14 mouse cellular contexts compared by ENCODE assay signal in the genomic region with DNA sequence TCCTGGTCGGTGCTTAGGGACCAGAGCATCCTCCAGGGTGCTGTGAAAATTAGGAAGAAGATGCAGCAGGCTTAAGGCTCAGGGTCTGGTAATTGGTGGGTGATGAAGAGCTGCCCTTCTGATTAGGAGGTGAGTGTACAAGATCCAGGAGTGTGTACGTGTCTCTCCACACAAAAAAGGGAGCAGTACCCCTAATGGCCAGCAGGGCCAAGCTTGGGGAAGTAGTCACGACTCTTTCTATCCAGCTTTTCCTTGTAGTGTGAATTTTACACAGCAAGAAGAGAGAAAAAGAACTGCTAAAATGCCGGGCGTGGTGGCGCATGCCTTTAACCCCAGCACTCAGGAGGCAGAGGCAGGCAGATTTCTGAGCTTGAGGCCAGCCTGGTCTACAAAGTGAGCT.
DNase-seq lines count a peak whose midpoint lies in the region; ATAC-seq and TF ChIP-seq lines count a peak whose summit lies in the region.
"Had no signal": no experiment of that assay in that cellular context is flagged by ENCODE, and none has a peak within 500 bp of the region (broad histone marks: within the 10 kb centered on the region; RNA-seq: fewer than 3 reads in every experiment).

No protein-coding gene starts in this region.

- H3K4me1 ChIP-seq in thymus, adult 2 months (replicated peaks; ENCODE audit: control insufficient read depth, insufficient read depth, low read length) = no peaks in the 10 kb centered on the region; the same call in 1 of the 2 replicates
- H3K4me1 ChIP-seq in stomach, postnatal 0 days (replicated peaks; ENCODE audit: control insufficient read depth, insufficient read depth) = no peaks in the 10 kb centered on the region

- H3K9me3 ChIP-seq in stomach, postnatal 0 days (ENCODE audit: control insufficient read depth, low read length) = no peaks in the 10 kb centered on the region
- H3K9me3 ChIP-seq: limb, embryonic 15.5 days had no signal

- H3K27me3 ChIP-seq in thymus, adult 2 months (ENCODE audit: control insufficient read depth, insufficient read depth, low read length) = no peaks in the 10 kb centered on the region
- H3K27me3 ChIP-seq in stomach, postnatal 0 days (ENCODE audit: control insufficient read depth, insufficient read depth, low read length) = no peaks in the 10 kb centered on the region
- H3K27me3 ChIP-seq: limb, embryonic 15.5 days had no signal

- peak; percentile 24 for DNase-seq in embryo, embryonic 10 days (ENCODE audit: low spot score)
- no peak for DNase-seq in embryo, embryonic 10.5 days (ENCODE audit: low spot score)
- no peak for DNase-seq in layer of hippocampus, adult 2 months (ENCODE audit: low spot score in 2 of 2)
- no peak for DNase-seq in layer of hippocampus, adult 9-10 months (ENCODE audit: low spot score)
- peak; percentile 42 for DNase-seq in thymus, postnatal 4 days
- DNase-seq in thymus, adult 2 months = no peak
- DNase-seq in stomach, postnatal 0 days (ENCODE audit: low spot score) = no peak
- no peak for DNase-seq in spleen, postnatal 36 days (ENCODE audit: low spot score in 2 of 2)
- DNase-seq: adrenal gland, postnatal 36 days; cerebellum, adult 8-10 months; heart, postnatal 4 days; kidney, adult 8-10 months; thymus, postnatal 14 days had no signal

- H3K4me2 ChIP-seq in stomach, postnatal 0 days (replicated peaks; ENCODE audit: low read depth) = no peak overlapping the region
- H3K4me2 ChIP-seq: limb, embryonic 15.5 days had no signal

- TF ChIP-seq EP300 in stomach, postnatal 0 days (optimal IDR thresholded peaks at IDR 0.05) = no peak

- WGBS in thymus, adult 2 months = 78% methylated on average over 6 of the region's 6 CpGs
- 86% methylated on average over 6 of the region's 6 CpGs for WGBS in stomach, postnatal 0 days

- H3K36me3 ChIP-seq in thymus, adult 2 months (ENCODE audit: control insufficient read depth, insufficient read depth, low read length) = no peaks in the 10 kb centered on the region
- no peaks in the 10 kb centered on the region for H3K36me3 ChIP-seq in stomach, postnatal 0 days (ENCODE audit: control insufficient read depth, insufficient read depth, low read length)
- H3K36me3 ChIP-seq: limb, embryonic 15.5 days had no signal

- TF ChIP-seq CTCF in layer of hippocampus, adult 2 months (conservative IDR thresholded peaks at IDR 0.05) = peak; percentile 64
- no peak for TF ChIP-seq CTCF in thymus, adult 2 months (IDR thresholded peaks at IDR 0.05; ENCODE audit: borderline replicate concordance, control insufficient read depth, extremely low read depth, insufficient read depth, low read length, poor library complexity)
- peak; percentile 54 for TF ChIP-seq CTCF in stomach, postnatal 0 days (IDR thresholded peaks at IDR 0.05; ENCODE audit: low read depth)

- no peak overlapping the region for H3K27ac ChIP-seq in layer of hippocampus, adult 2 months
- no peak overlapping the region for H3K27ac ChIP-seq in thymus, adult 2 months (ENCODE audit: control insufficient read depth, insufficient read depth, low read length)
- no peak overlapping the region for H3K27ac ChIP-seq in stomach, postnatal 0 days (replicated peaks)
- H3K27ac ChIP-seq: limb, embryonic 15.5 days had no signal

- no peak for TF ChIP-seq POLR2A in thymus, adult 2 months (IDR thresholded peaks at IDR 0.05; ENCODE audit: control insufficient read depth, extremely low read depth, insufficient read depth, low read length, poor library complexity)

- ATAC-seq in stomach, postnatal 0 days (ENCODE audit: low FRiP score, low TSS enrichment) = no peak

- H3K4me3 ChIP-seq in layer of hippocampus, adult 2 months = no peak overlapping the region
- H3K4me3 ChIP-seq in thymus, adult 2 months (ENCODE audit: control insufficient read depth, insufficient read depth, low read length) = no peak overlapping the region
- no peak overlapping the region for H3K4me3 ChIP-seq in stomach, postnatal 0 days (ENCODE audit: low read depth, low read length)
- H3K4me3 ChIP-seq: limb, embryonic 15.5 days had no signal

- no peak overlapping the region for H3K9ac ChIP-seq in stomach, postnatal 0 days (ENCODE audit: low read length)
- H3K9ac ChIP-seq: limb, embryonic 15.5 days had no signal

Comparison
In these comparisons a context has a peak if more than half of its experiments do, and no peak if none do; other contexts are left out.
1. DNase-seq: peak in embryo, embryonic 10 days (single experiment) and thymus, postnatal 4 days (single experiment); none in embryo, embryonic 10.5 days (single experiment), layer of hippocampus, adult 2 months (0 of 2), layer of hippocampus, adult 9-10 months (single experiment), thymus, adult 2 months (single experiment), stomach, postnatal 0 days (single experiment) and spleen, postnatal 36 days (0 of 2).